Mouse (Mus musculus): Measurements from ENCODE around the gene Olfml1. TPM values are rescaled to one million over a fixed set of nuclear protein-coding genes. Genes with fewer than 3 reads are reported as not detected.

Gene Olfml1
- polyA plus RNA-seq, 1 experiment from 2014 or later = 5.5 TPM

DNA sequence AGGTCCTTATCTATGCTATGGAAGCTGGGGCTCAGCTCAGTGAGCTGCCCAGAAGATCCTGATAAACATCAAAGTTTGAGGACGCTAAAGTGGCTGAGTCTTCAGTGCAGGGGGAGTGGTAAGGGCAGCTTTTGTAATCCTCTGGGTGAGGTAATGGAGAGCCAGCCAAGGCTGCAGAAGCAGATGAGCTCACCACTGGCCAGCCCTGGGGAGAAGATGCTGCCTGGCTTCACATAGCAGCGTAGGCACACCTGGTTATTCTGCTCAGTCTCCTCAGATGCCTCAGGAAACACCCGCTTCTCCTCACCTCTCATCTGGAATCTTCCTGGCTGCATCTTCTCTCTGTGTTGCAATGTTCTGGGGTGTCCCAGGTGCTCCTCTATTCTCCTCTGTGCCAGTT lies 57.2 kb downstream of the Olfml1 start:
- WGBS = 44% methylated on average over 3 of the region's 3 CpGs
- no peaks in the 10 kb centered on the region for H3K36me3 ChIP-seq (ENCODE audit: control insufficient read depth, insufficient read depth, low read length)
- H3K4me2 ChIP-seq = no peak overlapping the region
- ATAC-seq (replicated peaks; ENCODE audit: low FRiP score) = peak; percentile 41; the same call in 1 of the 2 replicates
- no peaks in the 10 kb centered on the region for H3K27me3 ChIP-seq (replicated peaks; ENCODE audit: control insufficient read depth, insufficient read depth, low read length)
- H3K4me1 ChIP-seq (replicated peaks; ENCODE audit: control insufficient read depth, insufficient read depth, low read length) = no peaks in the 10 kb centered on the region
- no peaks in the 10 kb centered on the region for H3K9me3 ChIP-seq (ENCODE audit: control insufficient read depth, low read length)
- no peak overlapping the region for H3K4me3 ChIP-seq (ENCODE audit: low read depth, low read length)
- no peak for DNase-seq (ENCODE audit: low spot score)
- H3K27ac ChIP-seq (ENCODE audit: low read depth, low read length) = no peak overlapping the region
- H3K9ac ChIP-seq (ENCODE audit: low read depth, low read length) = no peak overlapping the region

DNA sequence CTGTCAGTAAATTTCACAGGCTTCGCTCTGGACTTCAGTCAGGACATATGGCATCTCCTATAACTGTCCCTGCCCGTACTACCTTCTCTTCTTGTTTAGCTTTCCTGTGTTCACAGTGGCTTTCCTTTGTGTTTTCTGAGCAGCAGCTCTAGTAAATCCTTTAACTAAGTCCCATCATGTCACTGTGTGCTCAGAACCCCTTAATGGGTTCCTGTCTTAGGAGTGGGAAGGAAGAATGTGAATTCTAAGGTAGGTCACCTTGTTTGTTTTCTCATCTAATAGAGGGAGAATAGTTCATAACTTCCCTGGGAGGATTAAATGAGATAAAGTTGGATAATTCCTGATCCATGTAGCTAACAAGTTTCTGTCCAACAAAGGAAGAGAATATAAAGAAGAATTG lies 57.8 kb downstream of the Olfml1 start, which contains the start of gene 5330417H12Rik:
5330417H12Rik (minus strand) TSS at position 101 of the 400 bp plus-strand sequence.
- H3K4me1 ChIP-seq (replicated peaks; ENCODE audit: control insufficient read depth, insufficient read depth, low read length) = no peaks in the 10 kb centered on the region
- DNase-seq (ENCODE audit: low spot score) (no peak), ATAC-seq (replicated peaks; ENCODE audit: low FRiP score) (no peak)
- H3K27ac ChIP-seq (ENCODE audit: low read depth, low read length) = no peak within 1 kb of the TSS
- H3K27me3 ChIP-seq (replicated peaks; ENCODE audit: control insufficient read depth, insufficient read depth, low read length) = no peaks in the 10 kb centered on the region
- no peak within 1 kb of the TSS for H3K9ac ChIP-seq (ENCODE audit: low read depth, low read length)
- H3K4me2 ChIP-seq = no peak within 1 kb of the TSS
- no peak within 1 kb of the TSS for H3K4me3 ChIP-seq (ENCODE audit: low read depth, low read length)
- no peaks in the 10 kb centered on the region for H3K9me3 ChIP-seq (ENCODE audit: control insufficient read depth, low read length)
- WGBS = 78% methylated on average over 2 of the region's 2 CpGs
- H3K36me3 ChIP-seq (ENCODE audit: control insufficient read depth, insufficient read depth, low read length) = no peaks in the 10 kb centered on the region

DNA sequence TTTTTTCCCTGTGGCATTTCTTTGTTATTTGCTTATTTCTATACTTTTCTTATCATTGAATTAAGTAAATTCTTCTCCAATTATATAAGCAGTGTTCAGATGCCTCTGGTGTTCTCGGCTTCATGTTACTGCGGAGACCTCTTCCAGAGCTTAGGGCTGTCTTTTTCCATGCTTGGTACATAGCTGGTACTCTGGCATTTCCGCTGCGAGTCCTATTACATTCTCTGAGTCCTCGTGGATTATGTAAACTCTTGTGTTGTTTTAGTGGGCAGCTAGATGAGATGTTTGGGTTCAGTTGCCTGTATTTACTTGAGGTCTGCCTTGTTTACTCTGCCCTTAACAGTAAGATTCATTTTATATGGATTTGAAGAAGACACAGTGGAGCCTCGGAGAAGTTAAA lies 58.5 kb downstream of the Olfml1 start:
- H3K4me1 ChIP-seq (replicated peaks; ENCODE audit: control insufficient read depth, insufficient read depth, low read length) = no peaks in the 10 kb centered on the region
- H3K4me3 ChIP-seq (ENCODE audit: low read depth, low read length) = no peak overlapping the region
- no peaks in the 10 kb centered on the region for H3K9me3 ChIP-seq (ENCODE audit: control insufficient read depth, low read length)
- H3K4me2 ChIP-seq = no peak overlapping the region
- H3K27me3 ChIP-seq (replicated peaks; ENCODE audit: control insufficient read depth, insufficient read depth, low read length) = no peaks in the 10 kb centered on the region
- no peaks in the 10 kb centered on the region for H3K36me3 ChIP-seq (ENCODE audit: control insufficient read depth, insufficient read depth, low read length)
- H3K27ac ChIP-seq (ENCODE audit: low read depth, low read length) = no peak overlapping the region
- WGBS = 67% methylated on average over 6 of the region's 6 CpGs
- ATAC-seq (replicated peaks; ENCODE audit: low FRiP score) (no peak), DNase-seq (ENCODE audit: low spot score) (no peak)
- H3K9ac ChIP-seq (ENCODE audit: low read depth, low read length) = no peak overlapping the region

DNA sequence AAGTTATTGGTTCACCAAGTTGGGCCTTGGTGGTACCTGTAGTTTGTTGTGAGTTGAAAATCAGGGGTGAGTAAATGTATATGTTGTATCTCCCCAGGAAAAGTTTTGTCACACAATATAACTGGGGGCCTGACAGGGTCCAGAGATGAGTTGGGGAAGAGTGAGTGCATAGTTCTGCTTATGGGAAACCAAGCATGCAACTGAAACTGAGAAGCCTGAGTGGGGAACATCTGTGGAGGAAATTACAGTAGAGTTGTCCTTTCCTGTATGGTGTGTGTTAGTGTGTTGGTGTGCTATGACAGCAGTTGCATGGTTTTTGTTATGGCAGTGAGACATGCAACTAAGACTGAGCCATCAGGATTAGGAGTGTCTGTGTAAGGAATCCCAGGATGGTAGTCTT lies 61.1 kb downstream of the Olfml1 start:
- H3K27me3 ChIP-seq (replicated peaks; ENCODE audit: control insufficient read depth, insufficient read depth, low read length) = no peaks in the 10 kb centered on the region
- ATAC-seq (replicated peaks; ENCODE audit: low FRiP score) (no peak), DNase-seq (ENCODE audit: low spot score) (no peak)
- H3K4me1 ChIP-seq (replicated peaks; ENCODE audit: control insufficient read depth, insufficient read depth, low read length) = no peaks in the 10 kb centered on the region
- no peaks in the 10 kb centered on the region for H3K9me3 ChIP-seq (ENCODE audit: control insufficient read depth, low read length)
- H3K4me3 ChIP-seq (ENCODE audit: low read depth, low read length) = no peak overlapping the region
- H3K4me2 ChIP-seq = no peak overlapping the region
- no peaks in the 10 kb centered on the region for H3K36me3 ChIP-seq (ENCODE audit: control insufficient read depth, insufficient read depth, low read length)
- no peak overlapping the region for H3K9ac ChIP-seq (ENCODE audit: low read depth, low read length)
- no peak overlapping the region for H3K27ac ChIP-seq (ENCODE audit: low read depth, low read length)

DNA sequence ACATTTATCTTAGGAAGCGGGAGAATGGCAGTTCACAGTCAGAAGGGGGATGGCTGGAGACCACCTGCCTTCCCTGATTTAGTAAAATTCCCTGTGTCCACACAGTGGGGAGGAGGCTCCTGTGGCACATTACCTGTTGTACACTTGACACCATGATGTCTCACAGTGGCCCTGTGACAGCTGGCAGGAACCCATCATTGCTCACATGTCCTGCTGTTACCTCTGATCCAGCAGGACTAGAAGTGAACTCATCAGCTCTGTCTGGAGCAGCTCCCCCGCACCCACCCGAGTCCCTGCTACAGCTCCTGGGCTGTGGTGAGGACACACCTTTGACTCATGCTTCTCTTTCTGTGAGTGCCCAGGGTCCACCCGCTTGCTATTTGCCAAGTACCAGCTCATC lies 66.0 kb downstream of the Olfml1 start:
- no peak overlapping the region for H3K9ac ChIP-seq (ENCODE audit: low read depth, low read length)
- WGBS = 90% methylated on average over 4 of the region's 4 CpGs
- no peaks in the 10 kb centered on the region for H3K36me3 ChIP-seq (ENCODE audit: control insufficient read depth, insufficient read depth, low read length)
- H3K4me1 ChIP-seq (replicated peaks; ENCODE audit: control insufficient read depth, insufficient read depth, low read length) = no peaks in the 10 kb centered on the region
- ATAC-seq (replicated peaks; ENCODE audit: low FRiP score) (no peak), DNase-seq (ENCODE audit: low spot score) (no peak)
- no peak overlapping the region for H3K4me2 ChIP-seq
- H3K9me3 ChIP-seq (ENCODE audit: control insufficient read depth, low read length) = no peaks in the 10 kb centered on the region
- no peak overlapping the region for H3K4me3 ChIP-seq (ENCODE audit: low read depth, low read length)
- H3K27me3 ChIP-seq (replicated peaks; ENCODE audit: control insufficient read depth, insufficient read depth, low read length) = no peaks in the 10 kb centered on the region
- no peak overlapping the region for H3K27ac ChIP-seq (ENCODE audit: low read depth, low read length)

DNA sequence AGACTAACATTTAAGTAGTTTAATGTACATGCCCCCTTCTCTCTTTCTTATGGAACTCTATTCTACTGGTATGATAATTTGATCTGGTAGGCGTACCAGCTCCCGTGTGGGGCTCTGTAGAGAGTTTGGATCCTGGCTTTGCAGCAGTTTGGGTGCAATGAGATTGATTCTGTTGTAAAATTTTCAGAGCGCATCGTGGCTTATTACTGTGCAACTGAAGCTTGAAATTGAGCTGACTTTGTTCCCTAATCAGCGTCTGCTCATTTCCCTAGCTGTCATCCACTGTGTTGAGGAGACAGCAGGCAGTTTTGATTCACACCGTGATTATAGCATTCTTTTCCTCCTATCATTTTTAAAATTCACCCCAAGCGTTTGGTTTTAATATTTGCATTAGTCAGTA lies 70.2 kb downstream of the Olfml1 start:
- no peaks in the 10 kb centered on the region for H3K4me1 ChIP-seq (replicated peaks; ENCODE audit: control insufficient read depth, insufficient read depth, low read length)
- H3K27ac ChIP-seq (ENCODE audit: low read depth, low read length) = no peak overlapping the region
- WGBS = 88% methylated on average over 7 of the region's 7 CpGs
- no peaks in the 10 kb centered on the region for H3K27me3 ChIP-seq (replicated peaks; ENCODE audit: control insufficient read depth, insufficient read depth, low read length)
- H3K4me2 ChIP-seq = no peak overlapping the region
- ATAC-seq (replicated peaks; ENCODE audit: low FRiP score) (no peak), DNase-seq (ENCODE audit: low spot score) (no peak)
- H3K4me3 ChIP-seq (ENCODE audit: low read depth, low read length) = no peak overlapping the region
- H3K36me3 ChIP-seq (ENCODE audit: control insufficient read depth, insufficient read depth, low read length) = no peaks in the 10 kb centered on the region
- no peaks in the 10 kb centered on the region for H3K9me3 ChIP-seq (ENCODE audit: control insufficient read depth, low read length)
- H3K9ac ChIP-seq (ENCODE audit: low read depth, low read length) = no peak overlapping the region

DNA sequence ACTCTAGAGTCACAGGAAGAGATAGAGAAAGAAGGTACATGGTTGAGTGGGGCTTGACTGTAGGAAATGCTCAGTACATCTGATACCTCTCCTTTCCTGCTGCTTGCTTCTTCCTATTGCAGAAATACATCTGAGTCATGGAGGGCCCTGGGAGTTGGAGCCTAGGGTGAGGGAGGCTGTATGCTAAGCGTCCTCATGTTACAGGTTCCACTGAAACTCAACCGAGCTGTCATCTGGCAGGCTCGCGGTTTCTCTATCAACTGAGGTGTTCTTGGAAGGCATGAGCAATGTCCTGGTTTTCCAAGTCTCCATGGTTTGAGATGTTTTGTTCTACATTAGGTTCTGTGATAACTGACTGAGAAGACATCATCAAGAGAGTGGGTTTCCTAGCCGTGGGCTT lies 70.8 kb downstream of the Olfml1 start:
- Histone ChIP-seq H3K9ac (ENCODE audit: low read depth, low read length) (no peak overlapping the region), H3K27ac (ENCODE audit: low read depth, low read length) (no peak overlapping the region), H3K36me3 (ENCODE audit: control insufficient read depth, insufficient read depth, low read length) (no peaks in the 10 kb centered on the region), H3K27me3 (replicated peaks; ENCODE audit: control insufficient read depth, insufficient read depth, low read length) (no peaks in the 10 kb centered on the region), H3K4me1 (replicated peaks; ENCODE audit: control insufficient read depth, insufficient read depth, low read length) (no peaks in the 10 kb centered on the region), H3K4me3 (ENCODE audit: low read depth, low read length) (no peak overlapping the region), H3K4me2 (no peak overlapping the region), H3K9me3 (ENCODE audit: control insufficient read depth, low read length) (no peaks in the 10 kb centered on the region)
- DNase-seq (ENCODE audit: low spot score) (no peak), ATAC-seq (replicated peaks; ENCODE audit: low FRiP score) (no peak)
- 75% methylated on average over 5 of the region's 5 CpGs for WGBS

Other genes starting within 250 kb of the Olfml1 start
- gene Syt9, start 196.7 kb upstream of the Olfml1 start, polyA plus RNA-seq (2014; fragmentation: Nextera tagmentation; extraction: Ambion mirVana) = 2.1 and 2.2 TPM in 2 replicates
- gene Ppfibp2, start 27.8 kb downstream of the Olfml1 start, polyA plus RNA-seq (2014; fragmentation: Nextera tagmentation; extraction: Ambion mirVana) = 8.8 and 9.1 TPM in 2 replicates
- gene 5330417H12Rik, start 57.7 kb downstream of the Olfml1 start, polyA plus RNA-seq (2014; fragmentation: Nextera tagmentation; extraction: Ambion mirVana) = 0.19 TPM in 1 of 2 replicates, not detected in the other
- gene Cyb5r2, start 190.6 kb downstream of the Olfml1 start, polyA plus RNA-seq (2014; fragmentation: Nextera tagmentation; extraction: Ambion mirVana) = 0.25 TPM in 1 of 2 replicates, not detected in the other
- gene Ovch2, start 233.8 kb downstream of the Olfml1 start, polyA plus RNA-seq (2014; fragmentation: Nextera tagmentation; extraction: Ambion mirVana) = not detected in 2 replicates
- gene Olfr467, start 244.8 kb downstream of the Olfml1 start, polyA plus RNA-seq (2014; fragmentation: Nextera tagmentation; extraction: Ambion mirVana) = not detected in 2 replicates